Mouse (Mus musculus) liver, embryonic 12.5 days (tissue): ENCODE measurements at regions not wholly inside any gene's neighbourhood (a gene's known extent, or its start where the extent isn't known, plus 50 kb on each side); places are given as distances from the start of the nearest gene placed in this dataset.

Experiments used
- ATAC-seq: fragments of 200-750 bp; cut with Nextera tagmentation; 2 replicates; pipeline ENCODE4 v1.8.0; 2017; ENCODE audit warnings: moderate number of reproducible peaks, mild to moderate bottlenecking, moderate library complexity
- H3K27ac ChIP-seq: fragments of 300-500 bp; sonication (generic); 2 replicates; pipeline ENCODE4 v1.5.1; 2016; ENCODE audit warnings: mild to moderate bottlenecking
- H3K27me3 ChIP-seq: fragments of 300-500 bp; sonication (generic); replicated peaks from 2 replicates; pipeline ENCODE4 v1.6.1; 2016; ENCODE audit warnings: mild to moderate bottlenecking, moderate library complexity
- H3K36me3 ChIP-seq: fragments of 300-500 bp; sonication (generic); 2 replicates; pipeline ENCODE4 v1.6.1; 2016; ENCODE audit warnings: mild to moderate bottlenecking, moderate library complexity
- H3K4me1 ChIP-seq: fragments of 300-500 bp; sonication (generic); 2 replicates; pipeline ENCODE4 v1.6.1; 2016
- H3K4me2 ChIP-seq: fragments of 300-500 bp; sonication (generic); 2 replicates; pipeline ENCODE4 v1.6.1; 2016; ENCODE audit warnings: mild to moderate bottlenecking, moderate library complexity
- H3K4me3 ChIP-seq: fragments of 300-500 bp; sonication (generic); 2 replicates; pipeline ENCODE4 v1.5.1; 2016; ENCODE audit warnings: mild to moderate bottlenecking, moderate library complexity
- H3K9ac ChIP-seq: fragments of 300-500 bp; sonication (generic); 2 replicates; pipeline ENCODE4 v1.6.1; 2016; ENCODE audit warnings: mild to moderate bottlenecking, moderate library complexity
- H3K9me3 ChIP-seq: fragments of 300-500 bp; sonication (generic); replicated peaks from 2 replicates; pipeline ENCODE4 v1.6.1; 2016; ENCODE audit warnings: mild to moderate bottlenecking, moderate library complexity
- WGBS: fragments of 180-500 bp; shearing (Covaris S2); methylation state at CpG from one replicate; pipeline ENCODE4 v1.1.7; 2016; ENCODE audit not compliant: insufficient replicate concordance; 5-methylcytosine and 5-hydroxymethylcytosine counted together

- Histone ChIP-seq H3K27me3 (no peaks in the 10 kb centered on the region; the same call in 1 of the 2 replicates), H3K4me3 (no peak overlapping the region), H3K27ac (no peak overlapping the region), H3K4me2 (no peak overlapping the region), H3K9me3 (no peaks in the 10 kb centered on the region), H3K9ac (no peak overlapping the region), H3K4me1 (no peaks in the 10 kb centered on the region), H3K36me3 (no peaks in the 10 kb centered on the region)
- ATAC-seq: no peak
- whole genome bisulfite sequencing: 63% methylated on average over 4 of the region's 4 CpGs
These were observed 59.2 kb upstream of the Slco4a1 start for GRCm38 (mm10) chr2:180396664-180397377.

GRCm38 (mm10) chr2:180396211-180396610, 59.8 kb upstream of the Slco4a1 start:
- H3K4me3 ChIP-seq: no peak overlapping the region
- H3K9me3 ChIP-seq: no peaks in the 10 kb centered on the region
- H3K36me3 ChIP-seq: no peaks in the 10 kb centered on the region
- no peak overlapping the region for H3K4me2 ChIP-seq
- ATAC-seq: no peak
- 55% methylated on average over 3 of the region's 3 CpGs for WGBS
- no peaks in the 10 kb centered on the region for H3K4me1 ChIP-seq
- H3K9ac ChIP-seq: no peak overlapping the region
- peaks cover 1% of the 10 kb centered on the region; the same call in 1 of the 2 replicates for H3K27me3 ChIP-seq
- no peak overlapping the region for H3K27ac ChIP-seq

GRCm38 (mm10) chr2:180395279-180396034, 60.6 kb upstream of the Slco4a1 start:
- no peak for ATAC-seq
- no peaks in the 10 kb centered on the region for H3K36me3 ChIP-seq
- H3K27me3 ChIP-seq: peaks cover 5% of the 10 kb centered on the region; the same call in 1 of the 2 replicates
- no peak overlapping the region for H3K27ac ChIP-seq
- H3K4me2 ChIP-seq: no peak overlapping the region
- WGBS: 49% methylated on average over 11 of the region's 11 CpGs
- H3K4me1 ChIP-seq: no peaks in the 10 kb centered on the region
- no peak overlapping the region for H3K4me3 ChIP-seq
- H3K9ac ChIP-seq: no peak overlapping the region
- H3K9me3 ChIP-seq: no peaks in the 10 kb centered on the region

GRCm38 (mm10) chr2:180392846-180393700, 58.6 kb upstream of the Gata5 start:
- H3K4me3 ChIP-seq: no peak overlapping the region
- H3K9me3 ChIP-seq: no peaks in the 10 kb centered on the region
- H3K9ac ChIP-seq: no peak overlapping the region
- H3K4me1 ChIP-seq: no peaks in the 10 kb centered on the region
- 60% methylated on average over 16 of the region's 16 CpGs for WGBS
- H3K4me2 ChIP-seq: no peak overlapping the region
- H3K27ac ChIP-seq: no peak overlapping the region
- no peak for ATAC-seq
- H3K36me3 ChIP-seq: no peaks in the 10 kb centered on the region
- peaks cover 28% of the 10 kb centered on the region for H3K27me3 ChIP-seq

GRCm38 (mm10) chr2:180392298-180392697, 57.8 kb upstream of the Gata5 start:
- H3K4me1 ChIP-seq: no peaks in the 10 kb centered on the region
- no peak overlapping the region for H3K4me3 ChIP-seq
- H3K27ac ChIP-seq: no peak overlapping the region
- no peak overlapping the region for H3K9ac ChIP-seq
- WGBS: 76% methylated on average over 6 of the region's 6 CpGs
- H3K9me3 ChIP-seq: no peaks in the 10 kb centered on the region
- no peaks in the 10 kb centered on the region for H3K36me3 ChIP-seq
- no peak for ATAC-seq
- H3K27me3 ChIP-seq: peaks cover 35% of the 10 kb centered on the region
- no peak overlapping the region for H3K4me2 ChIP-seq

- H3K4me1 ChIP-seq: no peaks in the 10 kb centered on the region
- H3K4me2 ChIP-seq: no peak overlapping the region
- no peak for ATAC-seq
- H3K36me3 ChIP-seq: no peaks in the 10 kb centered on the region
- H3K9me3 ChIP-seq: no peaks in the 10 kb centered on the region
- H3K27me3 ChIP-seq: peaks cover 45% of the 10 kb centered on the region
- H3K9ac ChIP-seq: no peak overlapping the region
- WGBS: 67% methylated on average over 3 of the region's 3 CpGs
- no peak overlapping the region for H3K27ac ChIP-seq
- no peak overlapping the region for H3K4me3 ChIP-seq
These were observed 56.9 kb upstream of the Gata5 start for GRCm38 (mm10) chr2:180391349-180391748.

- no peaks in the 10 kb centered on the region for H3K9me3 ChIP-seq
- no peak for ATAC-seq
- H3K27me3 ChIP-seq: peaks cover 54% of the 10 kb centered on the region
- H3K36me3 ChIP-seq: no peaks in the 10 kb centered on the region
- no peak overlapping the region for H3K27ac ChIP-seq
- H3K4me3 ChIP-seq: no peak overlapping the region
- H3K9ac ChIP-seq: no peak overlapping the region
- H3K4me1 ChIP-seq: no peaks in the 10 kb centered on the region
- no peak overlapping the region for H3K4me2 ChIP-seq
- 66% methylated on average over 15 of the region's 15 CpGs for WGBS
These were observed 55.9 kb upstream of the Gata5 start for GRCm38 (mm10) chr2:180390216-180390996.

GRCm38 (mm10) chr2:180389486-180389885, 55.0 kb upstream of the Gata5 start:
- ATAC-seq: no peak
- Histone ChIP-seq H3K4me2 (no peak overlapping the region), H3K9ac (no peak overlapping the region), H3K4me3 (no peak overlapping the region), H3K9me3 (no peaks in the 10 kb centered on the region), H3K36me3 (no peaks in the 10 kb centered on the region), H3K27ac (no peak overlapping the region), H3K4me1 (no peaks in the 10 kb centered on the region), H3K27me3 (peaks cover 64% of the 10 kb centered on the region)
- WGBS: 36% methylated on average over 1 of the region's 2 CpGs

- no peak for ATAC-seq
- no peaks in the 10 kb centered on the region for H3K4me1 ChIP-seq
- no peak overlapping the region for H3K4me3 ChIP-seq
- peaks cover 68% of the 10 kb centered on the region for H3K27me3 ChIP-seq
- no peaks in the 10 kb centered on the region for H3K36me3 ChIP-seq
- H3K9me3 ChIP-seq: no peaks in the 10 kb centered on the region
- WGBS: 68% methylated on average over 12 of the region's 12 CpGs
- H3K4me2 ChIP-seq: no peak overlapping the region
- H3K9ac ChIP-seq: no peak overlapping the region
- H3K27ac ChIP-seq: no peak overlapping the region
These were observed 54.5 kb upstream of the Gata5 start for GRCm38 (mm10) chr2:180389013-180389412.

GRCm38 (mm10) chr2:180388122-180388521, 53.6 kb upstream of the Gata5 start:
- ATAC-seq: no peak
- H3K4me1 ChIP-seq: no peaks in the 10 kb centered on the region
- H3K36me3 ChIP-seq: no peaks in the 10 kb centered on the region
- no peak overlapping the region for H3K27ac ChIP-seq
- H3K9ac ChIP-seq: no peak overlapping the region
- H3K27me3 ChIP-seq: peaks cover 73% of the 10 kb centered on the region
- H3K4me2 ChIP-seq: no peak overlapping the region
- H3K9me3 ChIP-seq: no peaks in the 10 kb centered on the region
- no peak overlapping the region for H3K4me3 ChIP-seq
- WGBS: 59% methylated on average over 5 of the region's 5 CpGs

- H3K4me1 ChIP-seq: no peaks in the 10 kb centered on the region
- no peak overlapping the region for H3K27ac ChIP-seq
- no peaks in the 10 kb centered on the region for H3K36me3 ChIP-seq
- no peak overlapping the region for H3K4me2 ChIP-seq
- no peak for ATAC-seq
- H3K9me3 ChIP-seq: no peaks in the 10 kb centered on the region
- H3K4me3 ChIP-seq: no peak overlapping the region
- 35% methylated on average over 2 of the region's 2 CpGs for WGBS
- peaks cover 76% of the 10 kb centered on the region for H3K27me3 ChIP-seq
- H3K9ac ChIP-seq: no peak overlapping the region
These were observed 52.8 kb upstream of the Gata5 start for GRCm38 (mm10) chr2:180387305-180387704.
